Mouse (Mus musculus): ENCODE measurements around the gene Cdc34. TPM values are rescaled to one million over a fixed set of nuclear protein-coding genes. Genes with fewer than 3 reads are reported as not detected.
A peak's percentile ranks its signal among the peaks of the same experiment; 100 is the strongest.

Gene Cdc34
- polyA plus RNA-seq, 1 experiment from 2014 or later = 77.6 TPM

DNA sequence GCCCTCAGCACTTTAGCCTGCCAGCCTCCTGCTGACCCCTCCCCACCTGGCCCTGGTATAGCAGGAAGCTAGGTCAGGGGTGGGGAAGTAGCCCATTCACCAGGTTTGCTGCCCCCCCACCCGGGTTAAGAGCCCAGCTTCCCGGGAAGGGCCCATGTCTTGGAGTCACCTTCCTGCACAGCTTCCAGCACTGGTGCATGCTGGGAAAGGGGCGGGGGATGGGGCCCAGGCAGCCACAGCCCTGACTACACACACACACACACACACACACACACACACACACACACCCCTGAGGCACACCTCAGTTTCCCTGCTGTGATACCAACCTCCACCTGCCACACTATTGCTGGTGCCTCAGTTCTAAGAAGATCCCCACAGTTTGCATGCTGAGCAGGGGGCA lies 20.1 kb upstream of the Cdc34 start:
- ATAC-seq (no peak), DNase-seq (no peak)
- TF ChIP-seq CTCF (IDR thresholded peaks at IDR 0.05; ENCODE audit: low read depth) (no peak), EP300 (IDR thresholded peaks at IDR 0.05; ENCODE audit: low read depth) (no peak)
- Histone ChIP-seq H3K27ac (ENCODE audit: low read depth) (no peak overlapping the region), H3K9me3 (ENCODE audit: low read length) (no peaks in the 10 kb centered on the region), H3K4me2 (ENCODE audit: low read depth, low read length) (no peak overlapping the region), H3K4me3 (ENCODE audit: low read depth, low read length) (no peak overlapping the region), H3K36me3 (replicated peaks; ENCODE audit: insufficient read depth, low read length) (no peaks in the 10 kb centered on the region), H3K4me1 (ENCODE audit: insufficient read depth) (no peaks in the 10 kb centered on the region), H3K27me3 (ENCODE audit: insufficient read depth, low read length) (no peaks in the 10 kb centered on the region), H3K9ac (replicated peaks) (no peak overlapping the region)
- 34% methylated on average over 3 of the region's 3 CpGs for WGBS (ENCODE audit: insufficient replicate concordance)

DNA sequence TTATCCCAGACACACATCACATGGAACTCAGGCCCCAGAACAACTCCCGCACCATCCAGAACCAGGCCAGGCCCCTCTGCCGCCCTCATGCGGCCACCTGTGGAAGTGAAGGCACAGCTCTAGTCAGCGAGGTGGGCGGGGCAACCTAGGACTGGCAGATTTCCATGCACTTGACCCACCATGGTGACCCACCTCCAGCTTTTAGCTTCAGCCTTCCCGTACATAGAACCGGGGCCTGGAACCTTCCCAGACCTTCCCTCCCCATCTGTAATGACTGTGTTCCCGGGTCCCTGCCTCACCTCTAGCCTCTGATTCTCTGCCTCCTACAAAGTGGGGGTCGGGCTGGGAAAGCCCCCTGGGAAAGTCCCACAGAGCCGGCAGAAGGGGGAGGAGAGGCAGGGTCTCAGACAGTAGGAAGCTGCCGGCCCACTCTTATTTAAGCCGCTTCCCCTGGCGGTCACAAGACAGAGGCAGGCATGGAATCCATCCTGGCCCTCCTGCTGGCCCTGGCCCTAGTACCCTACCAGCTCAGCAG lies 17.8 kb upstream of the Cdc34 start, which contains the start of gene Madcam1:
Gene Madcam1 (plus strand): TSS at position 429 of the 535 bp plus-strand sequence.
- H3K36me3 ChIP-seq (replicated peaks; ENCODE audit: insufficient read depth, low read length) = no peaks in the 10 kb centered on the region
- 0 out of 2 replicates have a peak, but pooled peaks have one; percentile 16 for ATAC-seq
- no peak within 1 kb of the TSS for H3K4me2 ChIP-seq (ENCODE audit: low read depth, low read length)
- H3K4me1 ChIP-seq (ENCODE audit: insufficient read depth) = no peaks in the 10 kb centered on the region; the same call in 1 of the 2 replicates
- WGBS (ENCODE audit: insufficient replicate concordance) = 18% methylated on average over 13 of the region's 13 CpGs
- H3K9ac ChIP-seq (replicated peaks) = no peak within 1 kb of the TSS
- H3K27ac ChIP-seq (ENCODE audit: low read depth) = no peak within 1 kb of the TSS
- H3K9me3 ChIP-seq (ENCODE audit: low read length) = no peaks in the 10 kb centered on the region
- peak; percentile 86 for DNase-seq
- no peaks in the 10 kb centered on the region for H3K27me3 ChIP-seq (ENCODE audit: insufficient read depth, low read length)
- H3K4me3 ChIP-seq (ENCODE audit: low read depth, low read length) = no peak within 1 kb of the TSS
- TF ChIP-seq EP300 (IDR thresholded peaks at IDR 0.05; ENCODE audit: low read depth) (no peak), CTCF (IDR thresholded peaks at IDR 0.05; ENCODE audit: low read depth) (peak; percentile 95)

DNA sequence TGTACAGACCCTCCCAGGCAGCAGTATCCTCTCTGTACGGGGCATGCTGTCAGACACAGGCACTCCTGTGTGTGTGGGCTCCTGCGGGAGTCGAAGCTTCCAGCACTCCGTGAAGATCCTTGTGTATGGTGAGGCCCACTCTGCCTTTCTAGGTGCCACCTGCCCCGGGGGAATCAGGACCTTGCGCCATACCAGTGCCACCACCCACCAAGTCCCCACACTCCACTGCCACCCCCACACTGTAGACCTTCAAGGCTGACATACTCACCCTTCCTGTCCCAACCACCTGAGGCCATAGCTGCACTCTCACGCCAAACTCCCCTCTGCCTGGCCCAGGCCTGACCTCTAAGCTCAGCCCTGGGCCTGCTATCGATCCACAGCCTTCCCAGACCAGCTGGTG lies 16.9 kb upstream of the Cdc34 start:
- 72% methylated on average over 8 of the region's 8 CpGs for WGBS (ENCODE audit: insufficient replicate concordance)
- no peak for ATAC-seq
- TF ChIP-seq CTCF (IDR thresholded peaks at IDR 0.05; ENCODE audit: low read depth) (no peak), EP300 (IDR thresholded peaks at IDR 0.05; ENCODE audit: low read depth) (no peak)
- no peak for DNase-seq
- H3K9ac ChIP-seq (replicated peaks) = no peak overlapping the region
- no peak overlapping the region for H3K27ac ChIP-seq (ENCODE audit: low read depth)
- peaks cover 3% of the 10 kb centered on the region for H3K4me1 ChIP-seq (ENCODE audit: insufficient read depth)
- H3K4me2 ChIP-seq (ENCODE audit: low read depth, low read length) = no peak overlapping the region
- no peaks in the 10 kb centered on the region for H3K9me3 ChIP-seq (ENCODE audit: low read length)
- H3K4me3 ChIP-seq (ENCODE audit: low read depth, low read length) = no peak overlapping the region
- H3K27me3 ChIP-seq (ENCODE audit: insufficient read depth, low read length) = no peaks in the 10 kb centered on the region
- H3K36me3 ChIP-seq (replicated peaks; ENCODE audit: insufficient read depth, low read length) = no peaks in the 10 kb centered on the region

DNA sequence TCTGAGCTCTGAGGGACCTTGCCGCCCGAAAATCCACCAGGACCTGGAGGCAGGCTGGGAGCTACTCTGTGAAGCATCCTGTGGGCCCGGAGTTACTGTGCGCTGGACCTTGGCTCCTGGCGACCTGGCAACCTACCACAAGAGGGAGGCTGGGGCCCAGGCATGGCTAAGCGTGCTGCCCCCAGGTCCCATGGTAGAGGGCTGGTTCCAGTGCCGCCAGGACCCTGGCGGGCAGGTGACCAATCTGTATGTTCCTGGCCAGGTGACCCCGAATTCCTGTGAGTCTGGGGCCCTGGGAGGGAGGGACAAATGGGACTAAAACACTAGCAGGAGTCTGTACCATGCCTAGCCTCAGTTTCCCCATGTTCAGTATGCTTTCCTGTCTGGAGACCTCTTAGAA lies 15.5 kb upstream of the Cdc34 start:
- ATAC-seq (no peak), DNase-seq (no peak)
- TF ChIP-seq CTCF (IDR thresholded peaks at IDR 0.05; ENCODE audit: low read depth) (no peak), EP300 (IDR thresholded peaks at IDR 0.05; ENCODE audit: low read depth) (no peak)
- H3K4me1 ChIP-seq (ENCODE audit: insufficient read depth) = peaks cover 13% of the 10 kb centered on the region
- H3K27me3 ChIP-seq (ENCODE audit: insufficient read depth, low read length) = no peaks in the 10 kb centered on the region
- H3K27ac ChIP-seq (ENCODE audit: low read depth) = no peak overlapping the region
- H3K9me3 ChIP-seq (ENCODE audit: low read length) = no peaks in the 10 kb centered on the region
- H3K4me3 ChIP-seq (ENCODE audit: low read depth, low read length) = no peak overlapping the region
- H3K9ac ChIP-seq (replicated peaks) = no peak overlapping the region
- no peak overlapping the region for H3K4me2 ChIP-seq (ENCODE audit: low read depth, low read length)
- 60% methylated on average over 9 of the region's 9 CpGs for WGBS (ENCODE audit: insufficient replicate concordance)
- no peaks in the 10 kb centered on the region for H3K36me3 ChIP-seq (replicated peaks; ENCODE audit: insufficient read depth, low read length)

DNA sequence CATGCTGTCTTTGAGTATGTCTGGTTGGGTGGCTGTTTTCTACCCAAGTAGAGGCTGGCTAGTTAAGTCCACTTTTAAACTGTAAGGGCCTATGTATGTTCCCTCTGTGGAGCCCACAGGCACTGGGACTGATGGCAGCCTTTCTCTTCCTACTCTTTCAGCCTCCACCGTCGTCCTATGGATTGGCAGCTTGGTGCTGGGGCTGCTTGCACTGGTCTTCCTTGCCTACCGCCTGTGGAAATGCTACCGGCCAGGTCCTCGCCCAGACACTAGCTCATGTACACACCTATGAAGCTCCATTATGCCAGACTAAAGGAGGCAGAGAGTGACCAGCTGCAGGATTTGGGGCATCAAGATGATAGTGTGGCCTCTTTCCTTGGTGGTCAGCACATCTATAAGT lies 13.9 kb upstream of the Cdc34 start:
- no peak for TF ChIP-seq CTCF (IDR thresholded peaks at IDR 0.05; ENCODE audit: low read depth)
- no peak for TF ChIP-seq EP300 (IDR thresholded peaks at IDR 0.05; ENCODE audit: low read depth)
- Histone ChIP-seq H3K27ac (ENCODE audit: low read depth) (no peak overlapping the region), H3K9ac (replicated peaks) (no peak overlapping the region), H3K9me3 (ENCODE audit: low read length) (no peaks in the 10 kb centered on the region), H3K4me2 (ENCODE audit: low read depth, low read length) (no peak overlapping the region), H3K4me3 (ENCODE audit: low read depth, low read length) (no peak overlapping the region), H3K36me3 (replicated peaks; ENCODE audit: insufficient read depth, low read length) (no peaks in the 10 kb centered on the region), H3K27me3 (ENCODE audit: insufficient read depth, low read length) (no peaks in the 10 kb centered on the region), H3K4me1 (ENCODE audit: insufficient read depth) (peaks cover 13% of the 10 kb centered on the region)
- 67% methylated on average over 5 of the region's 5 CpGs for WGBS (ENCODE audit: insufficient replicate concordance)
- DNase-seq = no peak
- no peak for ATAC-seq

DNA sequence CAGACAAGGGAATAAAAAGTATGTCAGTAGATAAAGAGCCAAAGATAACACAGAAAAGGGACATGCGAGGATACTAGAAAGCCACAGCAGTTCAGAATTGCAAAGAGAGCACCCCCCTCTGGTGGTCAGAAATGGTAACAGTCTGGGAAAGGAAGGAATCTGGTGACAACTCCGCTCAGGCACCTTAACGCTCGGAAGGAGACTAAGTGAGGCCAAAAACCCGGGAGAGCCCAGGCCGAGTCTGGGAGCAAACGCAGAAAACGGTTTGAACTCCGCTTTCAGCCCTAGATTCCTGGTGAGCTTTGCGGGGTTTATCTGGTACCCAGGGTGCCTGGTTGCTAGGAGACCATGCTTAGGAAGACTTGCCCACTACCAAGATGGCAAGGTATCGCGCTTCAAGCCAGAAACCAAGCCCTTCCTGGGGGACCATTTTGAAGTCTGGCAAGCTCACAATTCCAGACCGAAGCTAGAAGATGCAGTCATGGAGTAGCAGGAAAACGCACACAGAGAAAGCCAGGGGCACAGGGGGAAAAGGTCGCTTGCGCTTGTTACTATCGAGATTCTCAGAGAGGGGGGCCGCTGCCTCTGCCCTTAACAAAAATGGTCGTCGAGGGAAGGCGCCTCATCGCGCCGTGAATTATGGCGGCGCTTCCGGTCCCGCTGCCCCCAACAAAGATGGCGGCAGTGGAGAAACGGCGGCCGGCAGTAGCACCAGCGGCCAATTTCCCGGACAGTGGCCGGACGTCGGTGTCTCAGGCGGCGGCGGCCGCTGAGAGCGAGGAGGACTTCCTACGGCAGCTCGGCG lies 13.0 kb upstream of the Cdc34 start, which contains the start of gene Tpgs1:
Gene Tpgs1 (plus strand): TSS at position 599 of the 805 bp plus-strand sequence.
- H3K27me3 ChIP-seq (ENCODE audit: insufficient read depth, low read length) = no peaks in the 10 kb centered on the region
- DNase-seq (peak; percentile 88), ATAC-seq (peak; percentile 89)
- 0 out of 2 replicates have a peak, but pooled peaks cover 2% of the 10 kb centered on the region for H3K36me3 ChIP-seq (replicated peaks; ENCODE audit: insufficient read depth, low read length)
- peaks cover 13% of the 10 kb centered on the region for H3K4me1 ChIP-seq (ENCODE audit: insufficient read depth)
- peak within 1 kb of the TSS; percentile 58 for H3K27ac ChIP-seq (ENCODE audit: low read depth)
- no peaks in the 10 kb centered on the region for H3K9me3 ChIP-seq (ENCODE audit: low read length)
- WGBS (ENCODE audit: insufficient replicate concordance) = 1% methylated on average over 44 of the region's 45 CpGs
- TF ChIP-seq CTCF (IDR thresholded peaks at IDR 0.05; ENCODE audit: low read depth) (peak; percentile 93), EP300 (IDR thresholded peaks at IDR 0.05; ENCODE audit: low read depth) (peak; percentile 64; the same call in 1 of the 2 replicates)
- peak within 1 kb of the TSS; percentile 74 for H3K4me3 ChIP-seq (ENCODE audit: low read depth, low read length)
- peak within 1 kb of the TSS; percentile 64 for H3K9ac ChIP-seq (replicated peaks)
- H3K4me2 ChIP-seq (ENCODE audit: low read depth, low read length) = peak within 1 kb of the TSS; percentile 72
